Mouse (Mus musculus) brain, embryonic 14.5 days (tissue): Measurements from ENCODE around the gene Dhx38. TPM values are rescaled to one million over a fixed set of nuclear protein-coding genes. Genes with fewer than 3 reads are reported as not detected.

ENCODE experiments used
- DNase-seq: peaks from one replicate; pipeline ENCODE4 v3.0.0-alpha.2; 2011; ENCODE audit warnings: low read depth
- CTCF ChIP-seq: fragments of 200-500 bp; IDR thresholded peaks from 2 replicates; pipeline ENCODE4 v1.5.1; 2012; ENCODE audit warnings: inconsistent platforms, mild to moderate bottlenecking, moderate library complexity, borderline replicate concordance; ENCODE audit not compliant: insufficient read depth, insufficient read length; ENCODE audit errors: extremely low read depth
- POLR2A ChIP-seq: fragments of 200-500 bp; IDR thresholded peaks from 2 replicates; pipeline ENCODE4 v1.6.1; 2012; ENCODE audit warnings: mild to moderate bottlenecking, inconsistent platforms, borderline replicate concordance; ENCODE audit not compliant: poor library complexity, insufficient read depth, insufficient read length, severe bottlenecking; ENCODE audit errors: extremely low read depth
- polyA plus RNA-seq: library from polyadenylated mRNA; depleted of rRNA; stranded (reverse); fragments of >200 nt; gene quantifications from 2 replicates; pipeline ENCODE4 v1.2.3, GENCODE M21; 2012; rRNA removed

Gene Dhx38
- polyA plus RNA-seq = 19.5 and 25.3 TPM in 2 replicates

GRCm38 (mm10) chr8:109565498-109566333 is at the start of gene Dhx38, which contains the start of gene Txnl4b:
TSS of gene Dhx38 (minus strand) at chr8:109565861.
TSS of gene Txnl4b (plus strand) at chr8:109565892.
- peak; percentile 100 for DNase-seq
- no peak for TF ChIP-seq POLR2A

- DNase-seq = no peak
- TF ChIP-seq POLR2A = no peak
- TF ChIP-seq CTCF = no peak; the same call in 1 of the 2 replicates
Observed at GRCm38 (mm10) chr8:109614243-109615210, 48.9 kb upstream of the Dhx38 start, which contains the start of gene Pkd1l3. TSS of gene Pkd1l3 (plus strand) at chr8:109614517.

GRCm38 (mm10) chr8:109609153-109609502 is 43.5 kb upstream of the Dhx38 start:
- peak; percentile 29 for DNase-seq

GRCm38 (mm10) chr8:109608271-109609152 is 42.9 kb upstream of the Dhx38 start, which contains the start of gene Dhodh:
TSS of gene Dhodh (minus strand) at chr8:109608673.
- TF ChIP-seq POLR2A (peak; percentile 67; the same call in 1 of the 2 replicates), CTCF (no peak)
- DNase-seq = peak; percentile 99

More at GRCm38 (mm10) chr8:109609153-109609502, 43.5 kb upstream of the Dhx38 start:
- TF ChIP-seq CTCF = no peak
- TF ChIP-seq POLR2A = no peak

- peak; percentile 19 for DNase-seq
- TF ChIP-seq POLR2A (no peak), CTCF (no peak)
Observed at GRCm38 (mm10) chr8:109607650-109608049, 42.0 kb upstream of the Dhx38 start.

GRCm38 (mm10) chr8:109606725-109607124 is 41.1 kb upstream of the Dhx38 start:
- DNase-seq = no peak
- TF ChIP-seq POLR2A (no peak), CTCF (no peak)

GRCm38 (mm10) chr8:109595854-109596253 is 30.2 kb upstream of the Dhx38 start:
- TF ChIP-seq POLR2A (no peak), CTCF (peak; percentile 87)
- DNase-seq = peak; percentile 36

- TF ChIP-seq CTCF (peak; percentile 24; the same call in 1 of the 2 replicates), POLR2A (no peak)
- peak; percentile 51 for DNase-seq
Observed at GRCm38 (mm10) chr8:109593117-109593788, 27.6 kb upstream of the Dhx38 start.

- no peak for DNase-seq
- TF ChIP-seq CTCF (no peak), POLR2A (no peak)
Observed at GRCm38 (mm10) chr8:109592164-109592563, 26.5 kb upstream of the Dhx38 start.

- TF ChIP-seq CTCF = no peak
- no peak for TF ChIP-seq POLR2A
- DNase-seq = no peak
Observed at GRCm38 (mm10) chr8:109591367-109591766, 25.7 kb upstream of the Dhx38 start.
